Mouse (Mus musculus) midbrain, postnatal 0 days (tissue): ENCODE measurements around the gene Top2a. TPM values are rescaled to one million over a fixed set of nuclear protein-coding genes. Genes with fewer than 3 reads are reported as not detected.

ENCODE experiments used
- ATAC-seq: fragments of 200-750 bp; cut with Nextera tagmentation; 2 replicates; pipeline ENCODE4 v1.8.0; 2017; ENCODE audit warnings: moderate number of reproducible peaks, mild to moderate bottlenecking, moderate TSS enrichment, moderate library complexity; ENCODE audit not compliant: low FRiP score
- DNase-seq: peaks from one replicate; pipeline ENCODE4 v3.0.0-alpha.2; 2015; ENCODE audit warnings: low spot score
- H3K27ac ChIP-seq: fragments of 300-500 bp; sonication (generic); 2 replicates; pipeline ENCODE4 v1.5.1; 2014; ENCODE audit warnings: low read depth, mild to moderate bottlenecking, low read length, mixed read lengths
- H3K27me3 ChIP-seq: fragments of 300-500 bp; sonication (generic); 2 replicates; pipeline ENCODE4 v1.6.1; 2014; ENCODE audit warnings: low read length, control low read depth, mixed read lengths; ENCODE audit not compliant: insufficient read depth
- H3K36me3 ChIP-seq: fragments of 300-500 bp; sonication (generic); 2 replicates; pipeline ENCODE4 v1.6.1; 2014; ENCODE audit warnings: low read length, control low read depth, mixed read lengths; ENCODE audit not compliant: insufficient read depth
- H3K4me1 ChIP-seq: fragments of 300-500 bp; sonication (generic); 2 replicates; pipeline ENCODE4 v1.6.1; 2014; ENCODE audit warnings: mild to moderate bottlenecking, control low read depth, antibody characterized with exemption, low read length, mixed read lengths; ENCODE audit not compliant: insufficient read depth
- H3K4me2 ChIP-seq: fragments of 300-500 bp; sonication (generic); 2 replicates; pipeline ENCODE4 v1.6.1; 2014; ENCODE audit warnings: low read depth, mild to moderate bottlenecking, low read length, mixed read lengths; ENCODE audit not compliant: poor library complexity, severe bottlenecking
- H3K4me3 ChIP-seq: fragments of 300-500 bp; sonication (generic); 2 replicates; pipeline ENCODE4 v1.5.1; 2014; ENCODE audit warnings: low read depth, mild to moderate bottlenecking, low read length, moderate library complexity
- H3K9ac ChIP-seq: fragments of 300-500 bp; sonication (generic); replicated peaks from 2 replicates; pipeline ENCODE4 v1.6.1; 2014; ENCODE audit warnings: mild to moderate bottlenecking, low read length, moderate library complexity, mixed read lengths; ENCODE audit not compliant: poor library complexity, severe bottlenecking
- H3K9me3 ChIP-seq: fragments of 300-500 bp; sonication (generic); 2 replicates; pipeline ENCODE4 v1.6.1; 2016; ENCODE audit warnings: low read length, control low read depth
- CTCF ChIP-seq: IDR thresholded peaks from 2 replicates; pipeline ENCODE4 v1.5.1; 2016; ENCODE audit warnings: antibody characterized with exemption, mild to moderate bottlenecking
- WGBS: fragments of 180-500 bp; shearing (Covaris S2); extraction: QIAGEN DNeasy Blood & Tissue Kit; methylation state at CpG from one replicate; pipeline ENCODE4 v1.1.7; 2014; 5-methylcytosine and 5-hydroxymethylcytosine counted together
- polyA plus RNA-seq: library from polyadenylated mRNA; unstranded; fragments of >200 nt; fragmentation: Nextera tagmentation; extraction: Ambion mirVana; gene quantifications from 2 replicates; pipeline ENCODE4 v1.2.1, GENCODE M21; 2015
- total RNA-seq: library from RNA; depleted of rRNA; stranded (reverse); fragments of >200 nt; gene quantifications from 2 replicates; pipeline ENCODE4 v1.2.3, GENCODE M21; 2014

The Top2a gene
- total and polyA plus RNA-seq, 2 experiments from 2014 or later, result 10.0 to 21.1 TPM

GRCm38 (mm10) chr11:98962421-98963095 is 61.4 kb downstream of the Top2a start:
- H3K9ac ChIP-seq, result no peak overlapping the region
- ATAC-seq, result no peak
- peak; percentile 23 for TF ChIP-seq CTCF
- peaks cover 34% of the 10 kb centered on the region for H3K4me1 ChIP-seq
- peak overlapping the region; percentile 69 for H3K4me2 ChIP-seq
- H3K4me3 ChIP-seq, result no peak overlapping the region; the same call in 1 of the 2 replicates
- H3K36me3 ChIP-seq, result no peaks in the 10 kb centered on the region
- no peak for DNase-seq
- WGBS, result 26% methylated on average over 12 of the region's 12 CpGs
- H3K27ac ChIP-seq, result no peak overlapping the region
- no peaks in the 10 kb centered on the region for H3K27me3 ChIP-seq
- H3K9me3 ChIP-seq, result no peaks in the 10 kb centered on the region

DNA sequence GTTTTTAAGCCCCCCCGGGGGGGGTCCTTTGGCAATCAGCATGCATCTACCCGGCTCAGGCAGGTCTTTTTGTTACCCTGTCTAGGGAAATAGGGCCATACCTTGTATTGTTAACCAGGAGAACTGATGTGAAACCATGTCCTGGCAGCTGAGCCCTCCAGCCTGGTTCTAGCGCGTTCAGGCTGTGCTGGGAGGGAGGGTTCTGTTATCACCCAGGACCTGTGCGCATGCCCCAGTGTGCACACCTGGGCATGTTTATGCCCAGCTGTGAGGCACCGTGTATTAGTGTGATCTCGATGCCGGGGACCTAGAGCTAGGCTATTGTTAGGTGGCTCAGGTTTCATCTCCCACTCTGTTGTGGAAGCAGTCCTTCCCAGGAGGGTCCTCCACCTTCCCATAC is 62.2 kb downstream of the Top2a start:
- peak overlapping the region; percentile 99 for H3K4me2 ChIP-seq
- H3K9me3 ChIP-seq, result no peaks in the 10 kb centered on the region
- TF ChIP-seq CTCF, result no peak
- WGBS, result 19% methylated on average over 8 of the region's 8 CpGs
- DNase-seq (no peak), ATAC-seq (no peak)
- no peaks in the 10 kb centered on the region for H3K36me3 ChIP-seq
- peak overlapping the region; percentile 57; the same call in 1 of the 2 replicates for H3K4me3 ChIP-seq
- H3K4me1 ChIP-seq, result peaks cover 31% of the 10 kb centered on the region
- H3K9ac ChIP-seq, result peak overlapping the region; percentile 24; the same call in 1 of the 2 replicates
- no peak overlapping the region for H3K27ac ChIP-seq
- no peaks in the 10 kb centered on the region for H3K27me3 ChIP-seq

GRCm38 (mm10) chr11:98961051-98961592 is 62.9 kb downstream of the Top2a start:
- Histone ChIP-seq H3K9ac (0 out of 2 replicates have a peak overlapping the region, but pooled peaks have one; percentile 24), H3K27ac (no peak overlapping the region), H3K36me3 (no peaks in the 10 kb centered on the region), H3K4me2 (peak overlapping the region; percentile 99), H3K4me1 (peaks cover 31% of the 10 kb centered on the region), H3K4me3 (peak overlapping the region; percentile 57), H3K27me3 (no peaks in the 10 kb centered on the region), H3K9me3 (no peaks in the 10 kb centered on the region)
- ATAC-seq, result no peak
- no peak for TF ChIP-seq CTCF
- no peak for DNase-seq
- 23% methylated on average over 17 of the region's 18 CpGs for WGBS

DNA sequence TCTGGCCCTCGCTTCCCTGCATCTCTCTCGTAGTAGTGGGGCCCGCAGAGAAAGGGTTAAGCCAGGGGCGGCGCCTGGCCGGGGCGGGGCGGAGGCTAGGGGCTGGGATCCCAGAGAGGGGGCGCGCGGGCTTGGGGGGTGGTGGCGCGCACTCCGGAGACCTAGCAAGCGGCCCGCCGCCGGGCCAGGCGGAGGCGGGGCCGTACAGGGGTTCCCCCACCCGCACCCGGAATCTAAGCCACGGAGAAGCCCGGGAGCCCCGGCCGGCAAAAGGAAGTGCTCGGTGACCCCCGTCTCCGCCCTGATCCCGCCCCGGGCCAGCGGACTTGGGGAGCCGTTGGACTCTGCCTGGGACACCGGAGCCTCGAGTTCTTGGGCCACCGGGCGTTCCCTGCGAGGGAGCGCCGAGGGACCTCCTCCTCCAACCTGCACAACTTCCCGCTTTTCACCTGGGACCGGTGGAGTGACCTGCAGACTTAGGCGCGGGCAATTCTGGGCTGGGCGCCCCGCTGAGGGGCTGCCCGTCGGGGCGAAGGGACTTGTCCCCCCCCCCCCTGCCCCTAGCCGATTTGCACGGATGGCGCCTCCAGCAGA is 63.6 kb downstream of the Top2a start:
- Histone ChIP-seq H3K9me3 (no peaks in the 10 kb centered on the region), H3K4me2 (peak overlapping the region; percentile 99), H3K27ac (no peak overlapping the region), H3K4me3 (peak overlapping the region; percentile 57), H3K9ac (peak overlapping the region; percentile 65), H3K27me3 (no peaks in the 10 kb centered on the region), H3K36me3 (no peaks in the 10 kb centered on the region), H3K4me1 (peaks cover 31% of the 10 kb centered on the region)
- ATAC-seq (no peak), DNase-seq (no peak)
- under 1% methylated on average over 43 of the region's 53 CpGs for WGBS
- TF ChIP-seq CTCF, result no peak

DNA sequence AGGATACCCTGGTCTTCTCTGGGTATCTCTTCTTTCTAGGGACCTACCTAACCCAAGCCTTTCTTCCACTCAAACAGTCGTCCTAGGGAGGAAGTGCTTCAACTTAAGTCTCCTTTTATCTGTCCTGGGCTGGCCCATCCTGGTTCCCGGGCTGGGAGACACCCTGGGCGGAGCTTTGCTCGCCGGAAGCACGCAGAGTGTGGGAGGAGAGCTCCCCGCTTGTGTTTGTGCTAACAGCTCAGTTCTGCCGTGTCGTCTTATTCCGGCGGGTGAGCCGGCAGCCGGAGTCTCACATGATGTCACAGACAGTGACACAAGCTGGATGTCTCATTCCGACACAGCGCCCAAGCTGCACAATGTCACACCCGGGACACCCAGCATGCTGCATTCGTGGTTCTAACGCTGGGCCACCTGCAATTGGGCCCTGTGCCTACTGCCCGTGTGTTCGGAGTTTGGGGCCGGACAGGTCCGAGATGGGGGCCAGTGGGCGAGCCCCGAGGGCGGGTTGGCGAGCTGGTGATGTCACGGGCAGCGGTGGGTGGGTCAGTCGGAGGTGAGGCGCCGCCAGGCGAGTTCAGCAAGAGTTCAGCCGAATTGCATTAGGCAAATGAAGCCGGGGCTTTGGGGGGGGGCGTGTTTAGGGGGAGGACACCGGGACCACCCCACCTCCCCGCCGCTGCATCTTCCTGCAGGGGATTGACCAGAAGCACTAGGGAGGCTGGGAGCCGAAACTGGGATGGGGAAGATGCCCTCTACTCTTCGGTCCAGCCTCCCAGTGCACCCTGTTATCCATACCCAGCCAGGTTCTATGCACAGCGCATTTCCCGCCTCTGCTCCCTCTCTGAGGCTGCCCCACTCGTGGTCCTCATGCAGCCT is 64.3 kb downstream of the Top2a start:
- under 1% methylated on average over 43 of the region's 43 CpGs for WGBS
- no peak for TF ChIP-seq CTCF
- H3K4me2 ChIP-seq, result peak overlapping the region; percentile 99
- peak overlapping the region; percentile 57 for H3K4me3 ChIP-seq
- no peaks in the 10 kb centered on the region for H3K27me3 ChIP-seq
- ATAC-seq (0 out of 2 replicates have a peak, but pooled peaks have one; percentile 15), DNase-seq (peak; percentile 73)
- peak overlapping the region; percentile 65 for H3K9ac ChIP-seq
- H3K4me1 ChIP-seq, result peaks cover 30% of the 10 kb centered on the region
- no peaks in the 10 kb centered on the region for H3K9me3 ChIP-seq
- no peaks in the 10 kb centered on the region for H3K36me3 ChIP-seq
- no peak overlapping the region for H3K27ac ChIP-seq
